Mouse (Mus musculus) cerebellum, adult 2 months (tissue): ENCODE measurements at regions not wholly inside any gene's neighbourhood (a gene's known extent, or its start where the extent isn't known, plus 50 kb on each side); places are given as distances from the start of the nearest gene placed in this dataset.

Experiments
- DNase-seq, 2 experiments: peaks; one replicate each; pipeline ENCODE4 v3.0.0; 2021
- H3K27ac ChIP-seq: fragments of 200-500 bp; 2 replicates; pipeline ENCODE4 v1.5.1; 2012; ENCODE audit warnings: low read length, control low read depth, inconsistent platforms; ENCODE audit not compliant: insufficient read depth
- H3K27me3 ChIP-seq: fragments of 200-500 bp; 2 replicates; pipeline ENCODE4 v1.6.1; 2012; ENCODE audit warnings: inconsistent platforms, mild to moderate bottlenecking, low read length, moderate library complexity; ENCODE audit not compliant: control insufficient read depth, insufficient read depth
- H3K4me1 ChIP-seq: fragments of 200-500 bp; 2 replicates; pipeline ENCODE4 v1.6.1; 2011; ENCODE audit warnings: low read length; ENCODE audit not compliant: control insufficient read depth, insufficient read depth
- H3K4me3 ChIP-seq: fragments of 200-500 bp; replicated peaks from 2 replicates; pipeline ENCODE3; 2011; ENCODE audit warnings: mild to moderate bottlenecking, low read depth, low read length, control low read depth; ENCODE audit not compliant: insufficient read depth
- CTCF ChIP-seq: fragments of 200-500 bp; IDR thresholded peaks from 2 replicates; pipeline ENCODE4 v1.5.1; 2011; ENCODE audit warnings: low read depth, mild to moderate bottlenecking, control low read depth, low read length, moderate library complexity, borderline replicate concordance; ENCODE audit not compliant: insufficient read depth
- POLR2A ChIP-seq: fragments of 200-500 bp; IDR thresholded peaks from 2 replicates; pipeline ENCODE4 v1.6.1; 2011; ENCODE audit warnings: low read length, control low read depth, borderline replicate concordance; ENCODE audit not compliant: insufficient read depth
- WGBS: fragments of 180-500 bp; shearing (Covaris S2); methylation state at CpG from one replicate; pipeline ENCODE4 v1.1.7; 2018; 5-methylcytosine and 5-hydroxymethylcytosine counted together

DNA sequence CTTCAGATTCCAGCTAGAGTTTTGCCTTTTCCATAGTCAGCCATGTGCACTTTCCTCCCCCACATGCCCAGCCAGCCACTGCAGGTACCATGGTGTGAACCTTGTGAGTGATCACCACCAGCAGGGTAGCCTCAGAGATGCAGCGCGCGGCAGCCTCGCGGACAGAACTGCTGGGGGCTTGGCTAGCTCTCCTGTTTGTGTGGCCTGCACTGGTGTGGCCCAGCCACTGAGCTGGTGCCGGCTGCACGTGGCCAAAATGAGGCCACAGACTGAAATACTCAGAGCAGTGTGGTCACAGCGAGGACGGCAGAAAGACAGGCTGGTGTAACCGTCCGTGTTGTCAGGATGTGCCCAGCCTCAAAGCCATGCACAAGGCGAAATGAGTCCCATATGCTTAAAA lies 197.4 kb downstream of the Smoc2 start:
- WGBS = 75% methylated on average over 12 of the region's 12 CpGs
- H3K4me1 ChIP-seq = no peaks in the 10 kb centered on the region
- TF ChIP-seq POLR2A (no peak), CTCF (no peak)
- no peaks in the 10 kb centered on the region for H3K27me3 ChIP-seq
- no peak overlapping the region for H3K4me3 ChIP-seq
- H3K27ac ChIP-seq = no peak overlapping the region
- DNase-seq = no peak

DNA sequence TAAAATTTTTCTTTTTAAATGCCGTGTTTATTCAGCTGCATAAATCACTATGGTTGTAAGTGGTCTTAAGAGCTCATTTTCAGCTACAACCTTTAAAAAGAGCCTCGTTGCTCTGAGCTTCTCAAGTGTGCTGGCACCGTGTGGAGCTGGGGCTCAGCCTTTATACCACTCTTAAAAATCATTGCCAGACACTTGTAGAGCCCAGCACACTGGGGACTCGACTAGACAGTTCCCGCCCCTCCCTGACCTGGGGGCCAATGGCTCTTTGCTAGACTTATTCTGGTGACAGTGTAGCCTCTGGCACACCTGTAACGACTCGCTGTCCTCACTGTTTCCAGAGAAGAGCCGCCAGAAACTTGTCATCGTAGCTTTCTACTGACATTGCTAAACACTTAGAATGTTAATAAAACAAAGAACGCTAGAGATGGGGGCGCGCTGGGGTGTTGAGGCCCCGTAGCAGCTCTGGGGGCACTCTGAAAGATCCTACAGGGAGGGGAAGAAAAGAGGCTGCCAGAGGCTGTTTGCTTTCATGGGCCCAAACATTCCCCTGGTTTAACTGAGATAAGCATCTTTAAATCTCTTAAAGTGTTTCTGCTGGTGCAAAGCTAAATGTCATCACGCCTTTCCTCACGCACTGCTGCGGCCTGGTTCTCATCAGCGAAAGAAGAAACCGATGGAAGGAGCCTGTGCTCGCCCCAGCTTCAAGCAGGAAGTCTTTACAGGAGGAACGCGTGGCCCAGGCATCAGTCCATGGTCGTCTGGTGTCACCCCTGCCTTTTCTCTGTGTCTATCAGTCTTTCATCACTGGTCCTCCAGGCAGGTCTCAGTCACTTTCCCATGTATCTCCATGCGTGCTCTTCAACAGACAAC lies 196.7 kb downstream of the Smoc2 start:
- H3K27me3 ChIP-seq = no peaks in the 10 kb centered on the region
- DNase-seq = no peak
- TF ChIP-seq POLR2A = no peak
- TF ChIP-seq CTCF = no peak
- WGBS = 77% methylated on average over 23 of the region's 23 CpGs
- no peak overlapping the region for H3K27ac ChIP-seq
- H3K4me3 ChIP-seq = no peak overlapping the region
- no peaks in the 10 kb centered on the region for H3K4me1 ChIP-seq

DNA sequence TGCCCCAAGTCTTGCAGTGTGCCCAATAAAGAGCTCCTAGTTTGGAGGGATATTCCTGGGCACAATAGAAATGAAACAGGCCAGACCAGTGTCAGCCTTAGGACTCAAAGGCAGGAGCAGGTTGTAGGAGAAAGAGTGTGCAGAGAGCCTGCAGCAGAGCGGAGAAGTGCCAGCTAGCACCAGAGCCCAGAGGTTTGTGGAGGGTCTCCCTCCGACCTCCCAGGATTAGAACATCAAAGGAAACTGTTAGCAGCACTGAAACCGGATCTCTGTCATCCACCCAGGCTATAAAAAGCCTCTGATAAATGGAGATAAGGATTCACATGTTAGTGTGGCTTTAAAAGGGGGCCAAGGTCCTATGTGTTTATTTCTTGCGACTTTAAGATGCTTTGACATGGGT lies 196.0 kb downstream of the Smoc2 start:
- DNase-seq = no peak
- no peaks in the 10 kb centered on the region for H3K27me3 ChIP-seq
- H3K4me3 ChIP-seq = no peak overlapping the region
- H3K4me1 ChIP-seq = no peaks in the 10 kb centered on the region
- WGBS = 58% methylated on average over 4 of the region's 4 CpGs
- TF ChIP-seq POLR2A = no peak
- no peak for TF ChIP-seq CTCF
- H3K27ac ChIP-seq = no peak overlapping the region

DNA sequence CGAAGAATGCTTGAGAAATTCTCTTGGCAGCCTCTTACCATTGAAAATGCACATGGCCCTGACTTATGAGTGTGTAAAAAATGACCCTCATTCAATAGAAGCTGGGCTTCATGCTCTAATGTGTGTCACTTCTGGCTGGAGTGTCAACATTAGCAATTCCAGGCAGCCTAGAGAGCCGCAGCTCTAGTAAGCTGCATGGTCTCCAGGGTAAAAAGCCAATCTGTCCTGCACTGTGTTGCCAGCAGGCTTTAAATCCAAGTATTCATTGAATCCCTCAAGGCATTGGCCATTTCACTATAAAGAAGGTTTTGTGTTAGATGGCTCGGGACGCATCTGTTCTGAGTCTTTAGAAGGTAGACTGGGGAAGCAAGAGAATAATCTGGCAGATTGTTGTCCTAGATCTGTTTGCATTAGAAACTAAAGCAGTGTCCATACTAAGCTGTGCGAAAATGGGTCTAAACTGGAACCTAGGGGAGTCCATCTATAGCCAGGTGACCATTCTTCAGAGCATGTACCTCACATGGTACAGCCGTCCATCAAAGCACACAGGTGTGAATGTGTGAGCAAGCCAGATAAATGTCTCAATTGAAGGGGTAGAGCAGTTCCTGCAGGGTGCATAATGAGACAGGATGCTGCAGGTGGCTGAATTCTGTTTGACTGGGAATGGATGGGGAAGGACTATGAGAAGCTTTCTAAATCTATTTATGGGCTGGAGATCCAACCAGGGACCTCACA lies 189.6 kb downstream of the Smoc2 start:
- H3K27me3 ChIP-seq = no peaks in the 10 kb centered on the region; the same call in 1 of the 2 replicates
- WGBS = 32% methylated on average over 6 of the region's 6 CpGs
- TF ChIP-seq POLR2A (no peak), CTCF (no peak)

DNA sequence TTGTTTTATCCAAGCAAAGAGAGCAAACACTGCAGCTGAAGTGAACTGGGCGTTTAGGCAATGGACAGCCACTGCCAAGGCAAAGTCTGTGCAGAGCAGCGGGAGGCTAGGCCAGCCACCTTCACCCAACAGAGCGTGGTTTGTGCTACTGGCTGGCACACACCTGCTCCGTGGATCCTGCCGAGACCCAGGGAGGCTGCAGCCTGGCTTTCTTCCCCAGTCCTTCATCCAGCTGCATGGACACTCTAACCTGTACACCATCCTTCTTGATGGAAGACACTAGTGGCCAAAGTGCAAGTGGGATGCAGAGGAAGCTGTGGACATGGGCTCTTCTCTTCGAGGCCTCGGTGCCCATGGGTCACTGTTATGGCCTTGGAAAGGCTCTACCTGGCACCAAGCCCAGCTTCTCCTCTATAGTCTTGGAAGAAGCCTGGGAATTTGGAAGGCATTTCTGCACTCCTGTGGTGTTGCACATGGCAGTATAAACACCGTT lies 176.0 kb downstream of the Smoc2 start:
- Histone ChIP-seq H3K27me3 (no peaks in the 10 kb centered on the region), H3K4me1 (peaks cover 16% of the 10 kb centered on the region), H3K27ac (no peak overlapping the region), H3K4me3 (no peak overlapping the region)
- peak; percentile 83 to 85 for DNase-seq
- 6% methylated on average over 8 of the region's 8 CpGs for WGBS
- TF ChIP-seq POLR2A = no peak
- TF ChIP-seq CTCF = no peak

More for the DNA sequence above, 189.6 kb downstream of the Smoc2 start:
- no peaks in the 10 kb centered on the region for H3K4me1 ChIP-seq
- H3K4me3 ChIP-seq = no peak overlapping the region
- H3K27ac ChIP-seq = no peak overlapping the region
- no peak for DNase-seq
